Mouse (Mus musculus) C2C12 (cell line): Measurements from ENCODE around the gene Pkn3.

Experiments
- CEBPB ChIP-seq: IDR thresholded peaks from one replicate; pipeline ENCODE4 v1.6.1; 2011; ENCODE audit warnings: low read depth, mild to moderate bottlenecking, control low read depth, moderate library complexity
- CTCF ChIP-seq: IDR thresholded peaks from one replicate; pipeline ENCODE4 v1.5.1; 2011; ENCODE audit not compliant: control insufficient read depth, insufficient read depth, insufficient read length
- FOSL1 ChIP-seq: IDR thresholded peaks from one replicate; pipeline ENCODE4 v1.8.0; 2011; ENCODE audit warnings: mild to moderate bottlenecking, low read length; ENCODE audit not compliant: poor library complexity, insufficient read depth, severe bottlenecking
- MAX ChIP-seq: IDR thresholded peaks from one replicate; pipeline ENCODE4 v1.6.1; 2011; ENCODE audit warnings: mild to moderate bottlenecking, control low read depth
- MYOD1 ChIP-seq: IDR thresholded peaks from one replicate; pipeline ENCODE4 v1.6.1; 2011; ENCODE audit warnings: low read depth; ENCODE audit not compliant: control insufficient read depth, insufficient read length
- MYOG ChIP-seq: IDR thresholded peaks from one replicate; pipeline ENCODE4 v1.6.1; 2011; ENCODE audit not compliant: control insufficient read depth, insufficient read length; ENCODE audit errors: extremely low read depth
- USF1 ChIP-seq: IDR thresholded peaks from one replicate; pipeline ENCODE4 v1.6.1; 2011; ENCODE audit warnings: low read depth, mild to moderate bottlenecking, control low read depth, moderate library complexity

- TF ChIP-seq CTCF, result no peak
- TF ChIP-seq FOSL1, result no peak
- TF ChIP-seq CEBPB, result no peak
- no peak for TF ChIP-seq MAX
- no peak for TF ChIP-seq USF1
- TF ChIP-seq MYOD1, result no peak
- TF ChIP-seq MYOG, result no peak
Observed at GRCm38 (mm10) chr2:30063235-30063634, 14.2 kb upstream of the Pkn3 start.
